Mouse (Mus musculus) retina, postnatal 1 day (tissue): ENCODE data around the gene Sh2b3.
A peak's percentile ranks its signal among the peaks of the same experiment; 100 is the strongest.

Source experiments
- DNase-seq: peaks from one replicate; pipeline ENCODE4 v3.0.0-alpha.2; 2012

Sh2b3 gene

GRCm38 (mm10) chr5:121783862-121784500 lies 53.5 kb downstream of the Sh2b3 start:
- DNase-seq, result peak; percentile 63

- no peak for DNase-seq
These were observed 55.0 kb downstream of the Sh2b3 start for GRCm38 (mm10) chr5:121782467-121782866.

- no peak for DNase-seq
These were observed 57.3 kb downstream of the Sh2b3 start for GRCm38 (mm10) chr5:121780180-121780579.

GRCm38 (mm10) chr5:121778485-121779119 lies 58.8 kb downstream of the Sh2b3 start:
- DNase-seq, result no peak

- DNase-seq, result no peak
These were observed 65.8 kb downstream of the Sh2b3 start for GRCm38 (mm10) chr5:121771611-121772010.

GRCm38 (mm10) chr5:121769827-121770226 lies 67.6 kb downstream of the Sh2b3 start:
- no peak for DNase-seq

- no peak for DNase-seq
These were observed 69.9 kb downstream of the Sh2b3 start for GRCm38 (mm10) chr5:121767564-121767963.

- DNase-seq, result no peak
These were observed 71.2 kb downstream of the Sh2b3 start for GRCm38 (mm10) chr5:121766038-121766773.
